Mouse (Mus musculus): ENCODE measurements at regions not wholly inside any gene's neighbourhood (a gene's known extent, or its start where the extent isn't known, plus 50 kb on each side); places are given as distances from the start of the nearest gene placed in this dataset.
"Not testable (repeated sequence)": the region's sequence is repeated elsewhere in the genome, so short reads cannot be mapped to it uniquely, and the experiment has no call there.

GRCm38 (mm10) chr10:11780302-11780701 lies 437.1 kb downstream of the Epm2a start:
- DNase-seq (ENCODE audit: low spot score) (no peak), ATAC-seq (ENCODE audit: low FRiP score) (no peak)
- Histone ChIP-seq H3K4me3 (ENCODE audit: low read depth, low read length) (no peak overlapping the region), H3K9ac (ENCODE audit: low read depth, low read length) (no peak overlapping the region), H3K9me3 (ENCODE audit: control insufficient read depth, low read length) (no peaks in the 10 kb centered on the region), H3K4me1 (replicated peaks; ENCODE audit: control insufficient read depth, insufficient read depth, low read length) (no peaks in the 10 kb centered on the region), H3K36me3 (ENCODE audit: control insufficient read depth, insufficient read depth, low read length) (no peaks in the 10 kb centered on the region), H3K27me3 (ENCODE audit: control insufficient read depth, insufficient read depth, low read length) (no peaks in the 10 kb centered on the region), H3K4me2 (replicated peaks; ENCODE audit: low read depth, low read length) (no peak overlapping the region), H3K27ac (ENCODE audit: low read depth, low read length) (no peak overlapping the region)
- WGBS: 63% methylated on average over 2 of the region's 2 CpGs

GRCm38 (mm10) chr10:11787240-11787639 lies 444.0 kb downstream of the Epm2a start:
- H3K4me1 ChIP-seq (replicated peaks; ENCODE audit: control insufficient read depth, insufficient read depth, low read length): no peaks in the 10 kb centered on the region
- no peaks in the 10 kb centered on the region for H3K36me3 ChIP-seq (ENCODE audit: control insufficient read depth, insufficient read depth, low read length)
- ATAC-seq (ENCODE audit: low FRiP score): no peak
- no peaks in the 10 kb centered on the region for H3K27me3 ChIP-seq (ENCODE audit: control insufficient read depth, insufficient read depth, low read length)
- no peak overlapping the region for H3K9ac ChIP-seq (ENCODE audit: low read depth, low read length)
- H3K4me2 ChIP-seq (replicated peaks; ENCODE audit: low read depth, low read length): no peak overlapping the region
- H3K9me3 ChIP-seq (ENCODE audit: control insufficient read depth, low read length): no peaks in the 10 kb centered on the region
- no peak overlapping the region for H3K4me3 ChIP-seq (ENCODE audit: low read depth, low read length)
- DNase-seq (ENCODE audit: low spot score): no peak
- H3K27ac ChIP-seq (ENCODE audit: low read depth, low read length): no peak overlapping the region

- H3K9ac ChIP-seq (ENCODE audit: low read depth, low read length): no peak overlapping the region
- no peak for DNase-seq (ENCODE audit: low spot score)
- ATAC-seq (ENCODE audit: low FRiP score): no peak
- H3K4me2 ChIP-seq (replicated peaks; ENCODE audit: low read depth, low read length): no peak overlapping the region
- H3K4me1 ChIP-seq (replicated peaks; ENCODE audit: control insufficient read depth, insufficient read depth, low read length): no peaks in the 10 kb centered on the region
- H3K27me3 ChIP-seq (ENCODE audit: control insufficient read depth, insufficient read depth, low read length): no peaks in the 10 kb centered on the region
- no peak overlapping the region for H3K4me3 ChIP-seq (ENCODE audit: low read depth, low read length)
- no peaks in the 10 kb centered on the region for H3K9me3 ChIP-seq (ENCODE audit: control insufficient read depth, low read length)
- H3K36me3 ChIP-seq (ENCODE audit: control insufficient read depth, insufficient read depth, low read length): no peaks in the 10 kb centered on the region
- no peak overlapping the region for H3K27ac ChIP-seq (ENCODE audit: low read depth, low read length)
- 94% methylated on average over 3 of the region's 3 CpGs for whole genome bisulfite sequencing
These were observed 456.3 kb downstream of the Epm2a start for GRCm38 (mm10) chr10:11799510-11799909.

GRCm38 (mm10) chr10:11801372-11802230 lies 458.4 kb downstream of the Epm2a start:
- WGBS: 81% methylated on average over 13 of the region's 13 CpGs
- H3K27ac ChIP-seq (ENCODE audit: low read depth, low read length); H3K9ac ChIP-seq (ENCODE audit: low read depth, low read length); DNase-seq (ENCODE audit: low spot score); H3K4me2 ChIP-seq (replicated peaks; ENCODE audit: low read depth, low read length); ATAC-seq (ENCODE audit: low FRiP score); H3K4me3 ChIP-seq (ENCODE audit: low read depth, low read length); H3K27me3 ChIP-seq (ENCODE audit: control insufficient read depth, insufficient read depth, low read length); H3K4me1 ChIP-seq (replicated peaks; ENCODE audit: control insufficient read depth, insufficient read depth, low read length); H3K36me3 ChIP-seq (ENCODE audit: control insufficient read depth, insufficient read depth, low read length); H3K9me3 ChIP-seq (ENCODE audit: control insufficient read depth, low read length): not testable (repeated sequence)

GRCm38 (mm10) chr10:11809255-11809654 lies 466.1 kb downstream of the Epm2a start:
- Histone ChIP-seq H3K4me2 (replicated peaks; ENCODE audit: low read depth, low read length) (no peak overlapping the region), H3K4me3 (ENCODE audit: low read depth, low read length) (no peak overlapping the region), H3K9ac (ENCODE audit: low read depth, low read length) (no peak overlapping the region), H3K27me3 (ENCODE audit: control insufficient read depth, insufficient read depth, low read length) (no peaks in the 10 kb centered on the region), H3K36me3 (ENCODE audit: control insufficient read depth, insufficient read depth, low read length) (no peaks in the 10 kb centered on the region), H3K9me3 (ENCODE audit: control insufficient read depth, low read length) (no peaks in the 10 kb centered on the region), H3K4me1 (replicated peaks; ENCODE audit: control insufficient read depth, insufficient read depth, low read length) (no peaks in the 10 kb centered on the region), H3K27ac (ENCODE audit: low read depth, low read length) (no peak overlapping the region)
- ATAC-seq (ENCODE audit: low FRiP score) (no peak), DNase-seq (ENCODE audit: low spot score) (no peak)
- 90% methylated on average over 3 of the region's 3 CpGs for WGBS

GRCm38 (mm10) chr10:11822418-11822959 lies 479.3 kb downstream of the Epm2a start:
- ATAC-seq (ENCODE audit: low FRiP score) (no peak), DNase-seq (ENCODE audit: low spot score) (no peak)
- WGBS: 88% methylated on average over 3 of the region's 3 CpGs

GRCm38 (mm10) chr10:11841094-11841493 lies 497.9 kb downstream of the Epm2a start:
- 80% methylated on average over 5 of the region's 5 CpGs for WGBS
- Histone ChIP-seq H3K9ac (ENCODE audit: low read depth, low read length) (no peak overlapping the region), H3K4me1 (replicated peaks; ENCODE audit: control insufficient read depth, insufficient read depth, low read length) (no peaks in the 10 kb centered on the region), H3K4me3 (ENCODE audit: low read depth, low read length) (no peak overlapping the region), H3K4me2 (replicated peaks; ENCODE audit: low read depth, low read length) (no peak overlapping the region), H3K36me3 (ENCODE audit: control insufficient read depth, insufficient read depth, low read length) (no peaks in the 10 kb centered on the region), H3K9me3 (ENCODE audit: control insufficient read depth, low read length) (no peaks in the 10 kb centered on the region), H3K27me3 (ENCODE audit: control insufficient read depth, insufficient read depth, low read length) (no peaks in the 10 kb centered on the region), H3K27ac (ENCODE audit: low read depth, low read length) (no peak overlapping the region)
- ATAC-seq (ENCODE audit: low FRiP score) (no peak), DNase-seq (ENCODE audit: low spot score) (no peak)

More at GRCm38 (mm10) chr10:11822418-11822959, 479.3 kb downstream of the Epm2a start:
- no peaks in the 10 kb centered on the region for H3K9me3 ChIP-seq (ENCODE audit: control insufficient read depth, low read length)
- no peak overlapping the region for H3K9ac ChIP-seq (ENCODE audit: low read depth, low read length)
- H3K27me3 ChIP-seq (ENCODE audit: control insufficient read depth, insufficient read depth, low read length): no peaks in the 10 kb centered on the region
- no peaks in the 10 kb centered on the region for H3K36me3 ChIP-seq (ENCODE audit: control insufficient read depth, insufficient read depth, low read length)
- H3K27ac ChIP-seq (ENCODE audit: low read depth, low read length): no peak overlapping the region
- no peaks in the 10 kb centered on the region for H3K4me1 ChIP-seq (replicated peaks; ENCODE audit: control insufficient read depth, insufficient read depth, low read length)
- H3K4me2 ChIP-seq (replicated peaks; ENCODE audit: low read depth, low read length): no peak overlapping the region
- no peak overlapping the region for H3K4me3 ChIP-seq (ENCODE audit: low read depth, low read length)

- ATAC-seq (ENCODE audit: low FRiP score) (no peak), DNase-seq (ENCODE audit: low spot score) (no peak)
- no peaks in the 10 kb centered on the region for H3K27me3 ChIP-seq (ENCODE audit: control insufficient read depth, insufficient read depth, low read length)
- H3K4me1 ChIP-seq (replicated peaks; ENCODE audit: control insufficient read depth, insufficient read depth, low read length): no peaks in the 10 kb centered on the region
- H3K9ac ChIP-seq (ENCODE audit: low read depth, low read length): no peak overlapping the region
- H3K27ac ChIP-seq (ENCODE audit: low read depth, low read length): no peak overlapping the region
- no peaks in the 10 kb centered on the region for H3K36me3 ChIP-seq (ENCODE audit: control insufficient read depth, insufficient read depth, low read length)
- H3K4me2 ChIP-seq (replicated peaks; ENCODE audit: low read depth, low read length): no peak overlapping the region
- 88% methylated on average over 7 of the region's 7 CpGs for WGBS
- no peaks in the 10 kb centered on the region for H3K9me3 ChIP-seq (ENCODE audit: control insufficient read depth, low read length)
- no peak overlapping the region for H3K4me3 ChIP-seq (ENCODE audit: low read depth, low read length)
These were observed 498.3 kb downstream of the Epm2a start for GRCm38 (mm10) chr10:11841494-11841893.

- Histone ChIP-seq H3K9me3 (ENCODE audit: control insufficient read depth, low read length) (no peaks in the 10 kb centered on the region), H3K4me2 (replicated peaks; ENCODE audit: low read depth, low read length) (no peak overlapping the region), H3K27ac (ENCODE audit: low read depth, low read length) (no peak overlapping the region), H3K4me1 (replicated peaks; ENCODE audit: control insufficient read depth, insufficient read depth, low read length) (no peaks in the 10 kb centered on the region), H3K27me3 (ENCODE audit: control insufficient read depth, insufficient read depth, low read length) (no peaks in the 10 kb centered on the region), H3K36me3 (ENCODE audit: control insufficient read depth, insufficient read depth, low read length) (no peaks in the 10 kb centered on the region), H3K9ac (ENCODE audit: low read depth, low read length) (no peak overlapping the region), H3K4me3 (ENCODE audit: low read depth, low read length) (no peak overlapping the region)
- ATAC-seq (ENCODE audit: low FRiP score) (no peak), DNase-seq (ENCODE audit: low spot score) (no peak)
- 58% methylated on average over 1 of the region's 1 CpGs for WGBS
These were observed 502.9 kb downstream of the Epm2a start for GRCm38 (mm10) chr10:11846141-11846540.

Measured in hindbrain, embryonic 11.5 days (tissue).